Mouse (Mus musculus) bone marrow macrophage, adult 2 months (primary cell): ENCODE data around the gene Ank3.

Experiments used
- CTCF ChIP-seq: IDR thresholded peaks from 2 replicates; pipeline ENCODE4 v1.5.1; 2012; ENCODE audit warnings: low read depth, mild to moderate bottlenecking, low read length, moderate library complexity
- POLR2A ChIP-seq: IDR thresholded peaks from 2 replicates; pipeline ENCODE4 v1.6.1; 2012; ENCODE audit warnings: mild to moderate bottlenecking, low read depth, low read length, borderline replicate concordance

DNA sequence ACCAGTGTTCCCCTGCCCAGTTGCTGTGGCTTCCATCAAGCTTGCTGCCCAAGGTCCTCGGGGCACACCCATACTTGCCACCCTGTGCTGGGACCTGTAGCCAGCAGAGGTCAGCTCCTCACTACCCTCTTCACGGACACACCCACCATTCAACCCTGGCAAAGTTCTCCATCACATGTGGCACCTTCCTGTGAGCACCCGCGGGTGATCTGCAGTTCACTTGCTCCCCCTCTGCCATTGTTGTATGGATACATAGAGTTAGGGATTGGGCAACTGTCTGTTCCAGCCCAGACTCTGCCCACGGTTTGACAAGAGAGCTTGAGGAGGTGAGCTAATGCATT is 520.5 kb downstream of the Ank3 start:
- TF ChIP-seq POLR2A (no peak), CTCF (no peak)
